Mouse (Mus musculus) thymus, postnatal 14 days (tissue): ENCODE measurements around the gene Rasgrp3.
A peak's percentile ranks its signal among the peaks of the same experiment; 100 is the strongest.
"Not testable (repeated sequence)": the region's sequence is repeated elsewhere in the genome, so short reads cannot be mapped to it uniquely, and the experiment has no call there.

ENCODE experiments used
- DNase-seq: peaks from one replicate; pipeline ENCODE4 v3.0.0; 2021

The Rasgrp3 gene

DNA sequence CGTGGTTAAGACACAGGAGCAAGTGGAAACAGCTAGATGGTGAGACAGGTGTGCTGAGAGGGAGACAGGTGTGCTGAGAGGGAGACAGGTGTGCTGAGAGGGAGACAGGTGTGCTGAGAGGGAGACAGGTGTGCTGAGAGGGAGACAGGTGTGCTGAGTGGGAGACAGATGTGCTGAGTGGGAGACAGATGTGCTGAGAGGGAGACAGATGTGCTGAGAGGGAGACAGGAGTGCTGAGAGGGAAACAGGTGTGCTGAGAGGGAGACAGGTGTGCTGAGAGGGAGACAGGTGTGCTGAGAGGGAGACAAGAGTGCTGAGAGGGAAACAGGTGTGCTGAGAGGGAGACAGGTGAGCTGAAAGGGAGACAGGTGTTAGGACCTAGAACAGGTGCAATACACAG, 27.5 kb downstream of the Rasgrp3 start:
- DNase-seq = not testable (repeated sequence)

DNA sequence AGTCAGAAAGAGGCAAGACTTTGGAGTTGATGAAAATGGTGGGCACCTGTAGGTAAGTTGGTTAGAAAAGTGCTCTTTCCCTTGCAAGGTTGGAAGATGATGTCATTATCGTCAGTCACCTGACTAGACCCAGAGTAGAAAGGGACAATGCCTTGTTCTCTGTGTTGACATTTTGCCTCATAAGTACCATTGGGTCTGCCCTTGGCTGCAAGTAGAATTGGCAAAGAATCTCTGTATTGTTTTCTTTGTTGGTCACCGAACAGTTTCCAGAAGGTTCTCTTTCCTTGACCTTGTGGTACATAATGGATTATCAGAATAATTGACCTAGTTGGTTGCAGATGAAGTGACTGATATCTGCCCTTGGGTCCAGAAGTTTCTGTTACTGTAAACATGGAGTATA, 27.9 kb downstream of the Rasgrp3 start:
- no peak for DNase-seq

DNA sequence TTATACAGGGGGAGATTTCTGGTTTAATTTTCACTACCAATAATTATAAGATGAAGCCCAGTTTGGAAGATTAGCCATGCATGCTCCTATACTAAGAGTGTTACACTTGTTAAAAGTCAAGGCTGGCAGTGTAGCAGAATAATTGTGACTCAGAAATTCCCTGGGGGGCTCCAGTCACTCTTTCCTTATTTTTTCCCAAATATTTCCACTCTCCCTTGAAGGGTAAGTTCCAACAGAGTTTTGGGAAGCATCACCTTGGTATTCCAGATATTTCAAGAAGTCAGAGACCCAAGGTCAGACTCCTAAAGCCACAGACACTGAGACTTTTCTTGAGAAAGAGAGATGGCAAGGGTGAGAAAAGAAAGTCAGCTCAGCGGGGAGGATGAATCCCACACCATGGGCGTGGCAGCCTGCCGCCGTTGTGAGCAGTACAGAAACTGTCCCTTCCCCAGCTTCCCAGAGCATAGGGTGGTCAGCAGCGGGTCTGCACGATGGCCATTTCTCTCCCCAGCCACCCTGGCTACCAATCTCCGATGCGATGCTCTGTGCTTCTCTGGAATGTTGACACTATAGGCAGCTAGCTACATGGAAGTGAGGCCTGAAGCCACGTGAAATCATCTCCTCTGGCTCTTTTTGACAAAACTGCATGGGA, 28.8 kb downstream of the Rasgrp3 start:
- DNase-seq = no peak

DNA sequence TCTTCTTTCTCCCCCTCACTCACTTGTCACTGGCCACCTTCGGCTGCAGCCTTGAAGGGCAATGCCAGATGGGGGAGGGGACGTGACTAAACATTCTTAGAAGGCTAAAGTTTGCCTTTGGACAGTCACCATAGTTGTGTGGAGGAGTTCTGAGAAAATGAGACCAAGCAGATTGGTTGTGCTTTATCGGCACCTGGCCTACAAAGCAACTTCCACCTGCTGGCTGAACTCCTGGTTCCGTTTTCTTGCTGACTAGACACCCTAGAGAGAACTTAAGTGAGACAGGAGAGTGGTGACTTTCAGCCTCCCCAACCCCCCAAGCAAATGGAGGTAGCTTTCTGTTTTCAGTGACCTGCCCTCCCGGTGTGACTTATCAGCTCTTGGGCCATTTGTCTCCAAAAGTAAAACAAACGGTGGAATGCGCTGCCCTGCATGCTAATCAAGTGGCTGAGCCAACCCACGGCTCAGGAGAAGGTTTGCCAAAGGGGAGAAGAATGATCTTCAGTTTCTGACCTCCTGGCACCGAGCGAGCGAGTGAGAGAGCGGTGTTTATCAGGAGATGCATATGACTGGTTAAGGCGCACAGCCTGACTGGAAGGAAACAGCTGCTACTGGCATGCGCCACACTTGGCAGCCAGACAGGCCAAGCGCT, 29.4 kb downstream of the Rasgrp3 start:
- peak; percentile 3 for DNase-seq

DNA sequence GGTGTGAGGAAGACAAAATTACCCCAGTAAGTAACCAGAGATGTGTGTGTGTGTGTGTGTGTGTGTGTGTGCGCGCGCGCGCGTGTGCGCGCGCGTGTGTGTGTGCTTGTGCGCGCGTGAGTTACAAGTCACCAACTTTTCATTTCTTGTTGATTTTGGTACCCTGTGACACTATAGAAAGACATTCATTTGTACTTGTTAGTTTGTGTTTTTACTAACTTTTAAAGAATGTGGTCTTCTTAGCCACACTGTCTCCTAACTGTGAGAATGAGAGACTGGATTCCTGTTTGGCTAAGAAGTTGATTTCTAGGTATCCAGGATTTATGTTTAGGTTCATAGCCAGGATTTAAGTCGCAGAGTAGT, 29.9 kb downstream of the Rasgrp3 start:
- DNase-seq = no peak

DNA sequence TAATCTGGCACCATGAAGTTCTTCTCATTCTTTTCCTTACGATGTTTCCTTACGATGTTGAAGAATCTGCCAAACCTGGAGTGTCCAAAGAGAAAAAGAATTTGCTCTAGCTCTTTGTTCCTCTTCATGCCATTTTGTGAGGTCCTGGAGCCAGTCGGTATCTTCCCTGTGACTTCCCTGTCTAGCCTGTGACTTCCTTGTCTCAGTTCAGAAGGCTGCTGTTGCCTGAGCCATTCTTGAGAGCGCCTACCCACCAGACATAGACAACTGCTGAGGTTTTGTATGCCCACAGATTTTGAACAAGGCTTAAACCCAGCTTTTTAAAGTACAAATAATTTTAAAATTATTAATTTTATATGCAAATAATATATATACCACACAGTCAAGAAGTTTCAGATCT, 31.3 kb downstream of the Rasgrp3 start:
- no peak for DNase-seq

DNA sequence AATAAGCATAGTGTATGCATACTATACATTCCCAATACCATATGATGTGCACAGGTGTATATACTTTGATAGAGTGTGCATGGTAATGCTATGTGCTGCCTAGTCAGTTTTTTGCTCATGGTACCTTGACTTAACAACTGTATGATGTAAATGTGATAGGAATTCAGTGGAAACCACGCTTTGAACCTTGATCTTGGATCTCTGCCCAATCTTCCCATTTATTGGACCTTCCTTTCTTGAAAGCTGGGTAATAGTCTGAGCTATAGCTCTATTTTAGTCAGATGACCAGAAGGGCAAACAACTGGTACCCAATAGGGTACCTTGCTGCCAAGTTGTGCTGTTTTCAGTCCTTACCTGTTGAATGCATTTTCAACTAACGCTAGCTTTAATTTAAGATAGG, 31.8 kb downstream of the Rasgrp3 start:
- no peak for DNase-seq

DNA sequence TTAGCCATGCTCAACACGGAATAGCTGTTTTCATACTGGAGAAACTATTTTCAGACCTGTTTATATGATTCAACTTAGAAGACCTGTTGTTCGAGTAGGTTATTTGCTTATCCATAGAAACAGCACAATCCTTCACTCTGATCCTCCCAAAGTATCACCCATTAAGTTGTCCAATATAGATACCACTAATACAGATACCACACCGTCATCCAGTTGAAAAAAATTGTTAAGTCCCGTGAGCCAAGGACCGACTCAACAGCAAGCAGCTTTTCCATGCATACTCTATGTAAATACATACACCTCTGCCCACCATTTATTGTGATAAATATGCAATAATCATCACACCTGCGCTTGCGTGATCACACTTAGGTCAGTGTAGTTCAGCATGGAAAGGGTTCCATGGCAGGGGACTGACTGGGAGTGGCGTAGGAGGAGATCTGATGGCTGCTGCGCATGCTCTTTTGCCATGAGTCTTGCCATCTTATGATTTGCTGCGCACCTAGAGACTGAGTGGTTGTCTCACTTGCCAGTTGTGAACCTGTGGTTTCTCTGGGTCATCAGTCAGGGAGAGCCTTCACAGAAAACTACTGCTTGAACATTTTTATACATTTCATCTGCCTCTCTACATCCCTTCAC, 32.9 kb downstream of the Rasgrp3 start:
- DNase-seq = no peak

DNA sequence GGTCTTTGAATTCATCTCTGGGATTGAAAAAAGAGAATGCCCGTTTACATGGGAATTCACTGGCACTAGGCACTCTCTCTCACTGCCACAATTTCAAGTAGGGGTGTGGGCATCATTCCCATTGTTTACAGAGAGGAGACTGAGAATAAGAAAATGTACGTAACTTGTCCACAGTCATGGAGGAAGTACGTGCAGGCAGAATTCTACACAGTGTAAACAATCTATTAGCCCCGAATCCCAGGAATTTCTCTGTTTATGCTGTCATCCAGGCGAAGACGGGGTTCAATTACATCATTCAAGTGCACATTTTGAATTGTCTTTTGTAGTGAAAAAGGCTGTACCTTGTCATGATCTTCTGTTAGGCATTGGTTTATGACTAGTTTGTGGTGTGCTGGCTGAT, 34.6 kb downstream of the Rasgrp3 start:
- no peak for DNase-seq

DNA sequence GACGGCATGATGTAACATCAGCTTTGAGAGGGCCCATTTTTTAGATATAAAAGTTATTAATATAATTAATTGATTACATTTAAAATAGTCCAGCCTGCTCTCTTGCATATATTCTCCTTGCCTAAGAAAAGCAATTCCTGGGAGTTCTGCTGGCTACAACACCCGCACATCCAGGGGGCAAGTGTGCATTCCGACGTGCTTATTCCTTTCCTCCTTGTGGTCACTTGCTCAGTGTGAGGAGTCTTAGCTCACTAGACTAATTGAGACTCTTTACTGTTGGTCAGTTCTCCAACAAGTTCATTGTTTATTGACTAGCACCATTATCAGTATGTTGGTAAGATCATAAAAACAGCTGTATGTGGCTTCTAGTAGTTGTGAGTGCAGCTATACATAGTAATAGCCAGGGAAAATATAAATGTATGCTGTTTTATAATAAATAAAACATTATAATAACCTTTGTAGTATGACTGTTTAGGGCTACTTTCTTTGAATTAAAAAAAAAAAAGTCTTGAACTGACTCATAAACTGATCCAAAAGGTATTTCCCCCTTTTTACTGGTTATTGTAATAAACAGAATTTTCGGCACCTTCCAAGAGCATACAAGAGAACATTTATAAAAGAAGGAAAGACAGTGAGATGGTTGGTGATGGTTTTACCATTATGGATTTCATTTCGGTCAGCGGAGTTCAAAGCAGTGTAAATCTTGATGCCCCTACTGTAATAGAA, 35.4 kb downstream of the Rasgrp3 start:
- DNase-seq = no peak

DNA sequence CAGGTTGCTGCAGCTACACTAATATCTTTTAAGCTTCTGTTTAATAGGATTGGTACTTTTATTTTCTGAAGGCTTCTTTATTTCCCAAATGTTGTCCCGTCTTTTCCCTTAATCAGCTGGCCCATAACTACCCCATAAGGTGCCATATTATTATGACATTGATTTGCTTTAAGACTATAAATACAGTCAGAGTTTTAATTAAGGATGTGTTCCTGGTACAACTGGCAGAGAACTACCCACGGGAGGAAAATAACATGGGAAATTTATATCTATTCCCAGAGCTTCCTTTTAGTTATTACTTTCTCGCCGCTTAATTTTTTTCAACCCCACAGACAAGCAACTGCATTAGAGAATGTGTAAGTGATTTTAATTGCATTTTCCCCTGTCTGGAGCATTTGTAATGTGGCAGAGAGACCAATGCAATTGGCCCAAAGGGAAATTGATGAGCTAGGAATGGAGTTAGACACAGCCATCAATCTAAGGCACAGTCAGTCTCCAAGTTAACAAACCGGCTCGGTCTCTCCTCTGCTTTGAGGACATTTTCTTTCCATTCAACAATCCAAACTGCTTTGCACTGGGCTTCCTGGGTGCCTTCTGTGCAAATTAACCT, 36.1 kb downstream of the Rasgrp3 start:
- no peak for DNase-seq

DNA sequence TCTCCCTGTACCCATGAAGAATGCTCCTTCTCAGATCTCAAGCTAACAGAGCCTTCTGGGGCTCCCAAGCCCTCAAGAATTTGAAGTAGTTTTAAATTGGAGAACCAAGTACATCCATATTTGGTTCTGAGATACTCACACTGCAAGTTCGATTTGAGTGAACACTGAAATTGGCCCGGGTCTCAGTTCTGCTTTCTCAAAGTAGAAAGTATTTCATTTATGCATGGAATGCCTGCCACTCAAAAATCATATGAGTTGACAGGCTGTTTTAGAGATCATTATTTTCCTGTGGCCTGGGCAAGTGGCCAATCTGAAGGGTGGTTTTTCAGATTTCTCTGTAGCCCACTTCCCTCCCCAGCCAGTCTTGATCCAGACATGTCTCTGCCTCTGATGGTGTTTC, 36.7 kb downstream of the Rasgrp3 start:
- DNase-seq = no peak

DNA sequence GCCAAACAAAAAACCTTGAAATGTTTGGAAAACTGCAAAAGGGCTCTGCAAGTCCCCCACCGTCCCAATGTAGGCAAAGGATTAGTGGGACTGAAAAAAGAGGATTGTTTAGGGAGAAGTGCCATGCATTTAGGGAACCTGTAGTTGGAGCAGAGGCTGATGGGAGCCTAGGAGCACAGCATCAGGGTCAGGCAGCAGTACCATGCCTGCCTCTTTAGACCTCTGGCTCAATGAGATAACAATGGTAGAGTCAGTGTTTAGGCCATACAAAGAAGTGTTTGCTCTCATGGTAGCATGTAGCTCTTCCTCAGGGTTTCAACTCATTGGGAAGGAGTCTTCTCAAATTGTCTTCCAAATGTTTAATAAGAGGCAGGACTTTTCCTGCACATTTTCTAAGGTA, 40.3 kb downstream of the Rasgrp3 start:
- DNase-seq = no peak

DNA sequence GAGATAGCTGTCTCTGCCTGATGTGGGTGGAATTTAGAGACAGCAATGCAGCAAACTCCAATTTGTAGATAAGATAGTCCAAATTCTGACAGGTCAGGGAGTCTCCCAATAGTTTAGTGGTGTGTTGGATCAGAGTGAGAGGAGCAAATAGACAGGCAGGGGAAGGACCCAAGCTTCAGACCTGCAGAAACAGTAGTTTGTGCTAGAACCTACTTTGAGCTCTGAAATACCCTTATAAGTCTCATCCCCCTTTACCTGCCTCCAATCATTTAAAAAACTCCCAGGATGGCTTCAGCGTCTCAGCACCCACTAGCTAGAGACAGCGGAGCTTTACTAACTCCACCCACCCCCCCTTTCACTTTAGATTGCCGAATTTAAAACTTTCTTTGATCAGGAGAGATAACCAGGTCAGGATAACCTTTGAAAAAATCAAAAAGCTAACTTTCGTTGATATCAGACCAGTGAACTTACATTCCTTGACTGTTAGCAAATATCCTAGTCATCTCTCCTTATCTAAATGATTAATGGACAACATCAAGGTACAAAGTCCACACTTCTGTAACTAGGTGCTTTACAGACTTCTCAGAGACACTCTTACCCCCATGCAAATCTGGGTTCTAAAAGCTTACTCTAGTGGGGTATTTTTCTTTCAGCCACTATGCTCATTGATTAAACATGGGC, 41.2 kb downstream of the Rasgrp3 start:
- DNase-seq = no peak

DNA sequence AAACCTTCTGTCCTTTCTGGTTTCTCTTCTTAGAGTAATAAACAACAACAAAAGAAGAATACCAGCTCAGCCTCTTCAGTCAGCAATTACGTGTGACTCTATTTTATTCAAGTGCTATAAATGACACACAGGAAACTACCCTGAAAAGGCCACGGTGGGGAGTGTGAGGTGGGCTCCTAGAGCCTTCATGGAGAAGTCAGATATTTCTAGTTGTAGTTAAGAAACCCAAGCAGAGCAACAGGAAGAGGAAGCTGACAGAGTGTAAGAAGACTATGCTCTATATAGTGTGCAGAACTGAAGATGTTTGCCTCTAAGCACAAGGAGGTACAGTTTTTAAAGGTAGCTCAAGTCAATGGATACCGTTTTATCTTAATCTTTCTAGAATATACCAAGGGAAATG, 42.0 kb downstream of the Rasgrp3 start:
- no peak for DNase-seq

DNA sequence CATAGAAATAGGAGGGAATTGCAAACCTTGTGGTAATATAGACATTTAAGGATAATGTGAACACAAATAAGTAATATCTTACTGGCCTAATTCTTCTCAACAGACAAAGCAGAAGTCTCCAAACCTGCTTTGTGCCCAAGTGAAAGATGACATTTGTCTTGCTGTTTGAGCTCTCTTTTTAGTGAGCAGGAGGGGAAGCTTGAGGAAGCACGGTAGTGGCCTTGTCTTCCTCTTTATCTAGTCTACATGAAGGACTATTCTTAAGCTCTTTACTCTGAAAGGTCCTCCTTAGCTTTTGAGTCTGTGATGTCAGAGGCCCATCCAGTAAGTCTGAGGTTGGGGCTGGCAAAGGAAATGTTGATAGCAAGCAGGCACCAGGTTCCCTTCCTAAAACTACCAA, 43.1 kb downstream of the Rasgrp3 start:
- no peak for DNase-seq

DNA sequence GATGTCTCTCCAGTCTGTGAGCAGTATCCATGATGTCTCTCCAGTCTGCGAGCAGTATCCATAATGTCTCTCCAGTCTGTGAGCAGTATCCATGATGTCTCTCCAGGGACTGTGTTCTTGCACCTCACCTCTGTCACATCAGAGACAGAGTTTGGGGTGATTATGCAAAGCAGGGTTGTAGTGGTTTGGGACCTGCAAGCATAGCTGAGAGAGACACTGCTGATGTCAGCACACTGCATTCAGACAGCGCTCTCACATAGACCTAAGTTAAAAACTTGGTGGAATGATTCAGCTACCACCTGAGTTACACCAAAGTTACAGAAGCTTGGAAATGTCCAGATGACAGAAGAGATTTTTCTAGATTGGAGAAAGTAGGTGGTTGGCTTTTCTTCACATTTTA, 44.0 kb downstream of the Rasgrp3 start:
- DNase-seq = no peak

DNA sequence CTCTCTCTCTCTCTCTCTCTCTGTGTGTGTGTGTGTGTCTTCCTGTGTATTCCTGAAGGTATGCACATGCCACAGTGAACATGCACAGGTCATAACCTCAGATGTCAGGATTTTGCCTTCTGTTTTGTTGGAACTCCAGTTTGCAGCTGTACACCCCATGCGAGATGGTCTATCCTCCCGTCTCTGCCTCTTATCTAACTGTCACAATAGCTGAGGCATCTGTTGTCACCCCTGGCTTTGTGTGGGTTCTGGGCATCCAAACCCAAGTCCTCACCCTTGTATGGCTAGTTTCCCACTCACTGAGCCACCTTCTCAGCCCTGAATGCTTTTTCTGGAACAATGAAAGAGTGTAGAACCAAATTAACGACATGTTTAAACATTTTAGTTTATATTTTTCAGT, 44.7 kb downstream of the Rasgrp3 start:
- no peak for DNase-seq

DNA sequence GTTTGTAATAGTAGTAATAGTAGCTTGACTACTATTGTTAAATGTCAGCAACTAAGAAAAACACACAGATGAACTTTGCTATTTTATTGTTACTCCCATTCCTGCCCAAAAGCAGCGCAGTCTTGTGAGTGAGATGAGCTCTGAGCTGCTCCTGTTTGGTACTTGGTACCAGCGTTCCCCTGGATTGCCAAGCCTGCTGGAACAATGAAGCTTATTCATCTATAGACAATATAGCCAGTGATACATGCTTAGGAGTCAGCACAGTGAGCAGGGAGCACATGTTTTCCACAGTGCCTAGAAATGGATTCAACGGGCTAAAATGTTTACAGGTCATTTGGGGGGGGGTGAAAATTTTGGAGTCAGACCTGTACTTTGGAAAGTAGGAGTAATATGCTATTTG, 50.5 kb downstream of the Rasgrp3 start:
- DNase-seq = no peak

DNA sequence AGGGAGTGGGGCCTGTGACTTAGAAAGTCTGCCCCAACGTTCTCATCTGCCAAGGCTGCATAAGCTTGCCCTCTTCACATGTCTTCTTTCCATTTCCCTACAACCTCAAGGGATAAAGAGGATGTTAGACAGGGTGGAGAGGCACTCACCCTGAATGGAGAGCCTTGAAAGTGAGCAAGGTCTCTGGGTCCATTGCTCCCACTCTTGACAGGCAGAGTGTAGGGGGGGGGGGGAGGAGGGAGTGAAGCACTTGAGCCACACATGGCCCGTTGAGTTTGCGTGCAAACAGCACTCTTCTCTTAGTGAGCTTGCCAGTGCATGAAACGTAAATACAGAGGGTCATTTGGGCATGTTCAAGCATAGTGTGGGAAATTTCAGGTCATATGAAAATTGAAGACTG, 59.5 kb downstream of the Rasgrp3 start:
- DNase-seq = no peak

DNA sequence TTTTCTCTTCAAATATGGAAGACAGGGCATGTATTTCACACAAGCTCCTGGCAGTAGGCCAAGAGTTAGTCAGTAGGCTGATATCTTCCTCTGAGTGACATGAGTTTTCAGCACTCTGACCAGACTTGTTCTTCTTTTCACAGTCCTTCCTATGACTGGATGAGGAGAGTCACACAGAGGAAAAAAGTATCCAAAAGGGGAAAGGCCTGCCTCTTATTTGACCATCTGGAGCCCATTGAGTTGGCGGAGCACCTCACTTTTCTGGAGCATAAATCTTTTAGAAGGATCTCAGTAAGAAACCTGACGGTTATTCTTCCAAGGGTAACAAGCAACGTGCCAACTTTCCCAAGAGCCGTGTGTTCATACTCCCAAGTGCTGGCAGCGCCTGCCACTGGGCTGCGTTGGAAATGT, 62.5 kb downstream of the Rasgrp3 start:
- no peak for DNase-seq

DNA sequence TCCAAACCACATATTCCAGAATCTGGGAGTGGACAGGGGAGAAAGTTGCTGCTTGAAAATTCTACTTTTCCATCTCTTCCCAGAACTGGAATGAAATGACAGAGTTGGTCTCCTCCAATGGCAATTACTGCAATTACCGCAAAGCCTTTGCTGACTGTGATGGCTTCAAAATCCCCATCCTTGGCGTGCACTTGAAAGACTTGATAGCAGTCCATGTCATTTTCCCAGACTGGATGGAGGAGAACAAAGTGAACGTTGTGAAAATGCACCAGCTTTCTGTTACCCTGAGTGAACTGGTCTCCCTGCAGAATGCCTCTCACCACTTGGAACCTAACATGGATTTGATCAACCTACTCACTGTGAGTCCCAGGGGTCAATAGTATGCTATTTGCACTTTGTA, 67.3 kb downstream of the Rasgrp3 start:
- no peak for DNase-seq

DNA sequence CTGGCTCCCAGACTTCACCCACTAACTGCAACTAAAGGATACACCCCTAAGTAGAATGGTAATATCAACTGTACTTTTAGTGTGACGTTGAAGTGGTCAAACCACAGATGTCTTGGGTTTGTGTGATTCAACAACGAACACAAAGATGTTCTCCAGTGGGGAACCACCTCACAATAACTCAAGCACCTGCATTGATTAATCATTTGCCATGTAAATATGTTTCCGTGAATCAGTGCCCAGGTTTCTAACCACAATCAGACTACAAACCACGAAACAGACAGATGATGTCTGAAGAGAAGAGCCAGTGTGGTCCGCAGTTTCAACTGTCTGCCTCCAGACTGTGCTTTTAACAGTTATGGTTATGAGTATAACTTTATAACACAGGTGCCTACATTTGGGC, 69.4 kb downstream of the Rasgrp3 start:
- DNase-seq = no peak
